Mouse (Mus musculus): ENCODE measurements around the gene Gm13030. TPM values are rescaled to one million over a fixed set of nuclear protein-coding genes. Genes with fewer than 3 reads are reported as not detected.

Gm13030 gene
- not detected in 2 replicates for polyA plus RNA-seq (2015; fragmentation: Nextera tagmentation; extraction: Ambion mirVana)

DNA sequence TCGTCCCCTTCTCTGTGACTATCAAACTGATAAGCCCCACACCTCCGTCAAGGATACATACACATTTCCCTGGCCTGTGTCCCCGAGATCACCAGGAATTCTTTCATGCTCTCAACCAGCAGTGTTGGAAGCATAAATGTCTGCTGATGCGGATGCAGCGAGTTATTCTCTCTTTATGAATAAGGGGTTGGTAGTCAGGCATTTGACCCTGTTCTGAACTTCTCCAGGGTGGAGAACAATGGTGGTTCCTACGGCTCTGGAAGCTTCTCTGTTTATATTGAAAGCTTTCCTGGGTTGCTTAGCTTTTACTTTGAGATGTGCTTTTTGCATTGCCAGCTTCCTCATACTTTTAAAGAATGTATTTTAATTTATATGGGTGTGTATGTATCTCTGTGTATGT lies at the start of gene Gm13030:
TSS of gene Gm13030 (minus strand) at position 101 of the 400 bp plus-strand sequence.

DNA sequence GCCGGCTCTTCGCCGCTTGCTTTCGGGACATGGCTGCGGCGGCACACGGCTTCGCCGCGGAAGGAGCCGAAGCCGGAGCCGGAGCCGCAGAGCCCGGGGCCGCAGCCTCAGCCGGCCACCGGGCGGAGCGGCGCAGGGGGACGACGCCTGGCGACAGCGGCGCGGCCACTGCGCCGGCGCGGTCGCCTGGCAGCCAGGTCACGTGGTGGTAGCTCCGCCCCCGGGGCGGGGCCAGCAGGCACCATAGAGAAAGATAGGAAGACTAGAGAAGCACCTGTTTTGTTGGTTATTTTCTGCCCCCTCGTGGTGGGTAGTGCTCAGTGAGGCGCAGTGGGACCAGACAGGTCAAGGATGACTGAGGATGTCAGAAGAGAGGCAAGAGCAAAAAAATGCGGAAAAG lies 40.0 kb upstream of the Gm13030 start, which contains the start of gene Otud3:
TSS of gene Otud3 (minus strand) at position 149 of the 400 bp plus-strand sequence.

DNA sequence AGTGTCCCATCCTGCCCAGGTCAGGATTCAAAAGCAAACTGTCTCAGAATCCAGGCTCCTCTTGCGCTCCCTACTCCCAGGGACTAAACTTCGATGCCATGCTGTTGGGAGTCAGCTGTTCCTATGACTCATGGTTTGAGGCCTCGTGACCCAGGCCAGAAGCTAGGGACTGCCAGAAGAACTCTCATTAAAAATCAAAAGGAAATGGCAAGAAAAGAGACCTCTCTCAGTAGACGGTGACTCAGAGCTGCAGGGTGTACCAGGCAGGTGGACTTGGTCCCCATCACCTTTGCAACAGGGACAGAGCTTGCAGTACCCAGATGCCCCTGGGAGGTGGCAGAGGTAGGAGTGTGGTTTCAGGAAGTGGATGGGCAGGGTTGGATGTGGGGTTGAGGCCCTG lies 4.0 kb upstream of the Gm13030 start, which contains the start of gene Pla2g2e:
TSS of gene Pla2g2e (plus strand) at position 212 of the 400 bp plus-strand sequence.

DNA sequence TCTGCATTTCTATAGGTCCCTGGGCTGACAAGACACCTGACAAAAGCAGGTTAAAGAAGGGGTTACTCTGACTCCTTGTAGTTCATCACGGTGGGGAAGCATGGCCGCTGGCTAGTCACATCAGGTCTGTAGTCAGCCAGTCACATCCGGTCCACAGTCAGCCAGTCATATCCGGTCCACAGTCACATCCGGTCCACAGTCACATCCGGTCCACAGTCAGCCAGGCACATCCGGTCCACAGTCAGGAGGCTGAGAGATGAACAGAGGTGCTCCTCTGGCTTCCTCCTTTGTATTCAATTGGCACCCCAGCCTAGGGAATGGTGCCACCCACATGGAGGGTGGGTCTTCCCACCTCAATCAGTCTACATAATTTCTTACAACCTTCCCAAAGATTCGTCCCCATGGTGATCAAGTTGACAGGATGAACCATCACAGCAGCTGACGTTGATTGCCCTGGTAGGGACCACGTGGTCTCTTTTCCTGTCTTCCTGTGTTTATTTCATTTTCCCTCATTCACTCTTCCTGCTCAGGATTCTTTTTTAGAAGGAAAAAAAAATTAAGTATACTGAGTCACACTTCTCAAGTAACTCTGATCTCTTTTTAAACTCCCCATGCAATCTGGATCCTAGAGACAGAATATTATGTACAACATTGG lies 10.3 kb downstream of the Gm13030 start, which contains the start of gene Pla2g5:
TSS of gene Pla2g5 (minus strand) at position 139 of the 655 bp plus-strand sequence.

Other genes with a start within 250 kb of the Gm13030 start
- gene Vwa5b1, start 238.1 kb downstream of the Gm13030 start, polyA plus RNA-seq (2015; fragmentation: Nextera tagmentation; extraction: Ambion mirVana): not detected in 2 replicates
- gene Pla2g2c, start 149.2 kb downstream of the Gm13030 start, polyA plus RNA-seq (2015; fragmentation: Nextera tagmentation; extraction: Ambion mirVana): 0.10 and 0.15 TPM in 2 replicates
- 0.08 and 0.17 TPM in 2 replicates for gene Ubxn10, start 136.8 kb downstream of the Gm13030 start, polyA plus RNA-seq (2015; fragmentation: Nextera tagmentation; extraction: Ambion mirVana)
- not detected in 2 replicates for gene Pla2g2f, start 116.3 kb downstream of the Gm13030 start, polyA plus RNA-seq (2015; fragmentation: Nextera tagmentation; extraction: Ambion mirVana)
- 0.07 TPM in 1 of 2 replicates, not detected in the other for gene Pla2g2d, start 98.2 kb downstream of the Gm13030 start, polyA plus RNA-seq (2015; fragmentation: Nextera tagmentation; extraction: Ambion mirVana)
- gene Pla2g5, start 10.5 kb downstream of the Gm13030 start, polyA plus RNA-seq (2015; fragmentation: Nextera tagmentation; extraction: Ambion mirVana): 0.25 TPM in 1 of 2 replicates, not detected in the other
- not detected in 2 replicates for gene Pla2g2e, start 4.0 kb upstream of the Gm13030 start, polyA plus RNA-seq (2015; fragmentation: Nextera tagmentation; extraction: Ambion mirVana)
- gene Otud3, start 40.0 kb upstream of the Gm13030 start, polyA plus RNA-seq (2015; fragmentation: Nextera tagmentation; extraction: Ambion mirVana): 1.6 and 1.8 TPM in 2 replicates
- gene Rnf186, start 93.1 kb upstream of the Gm13030 start, polyA plus RNA-seq (2015; fragmentation: Nextera tagmentation; extraction: Ambion mirVana): not detected in 2 replicates
- 3.2 and 3.9 TPM in 2 replicates for gene Tmco4, start 98.9 kb upstream of the Gm13030 start, polyA plus RNA-seq (2015; fragmentation: Nextera tagmentation; extraction: Ambion mirVana)
- not detected in 2 replicates for gene Htr6, start 201.6 kb upstream of the Gm13030 start, polyA plus RNA-seq (2015; fragmentation: Nextera tagmentation; extraction: Ambion mirVana)
- 26.7 and 33.5 TPM in 2 replicates for gene Nbl1, start 219.0 kb upstream of the Gm13030 start, polyA plus RNA-seq (2015; fragmentation: Nextera tagmentation; extraction: Ambion mirVana)

Data from spleen, postnatal 0 days (tissue).